Mouse (Mus musculus): Measurements from ENCODE around the gene Fam163a.
"Not testable (repeated sequence)": the region's sequence is repeated elsewhere in the genome, so short reads cannot be mapped to it uniquely, and the experiment has no call there.

Fam163a gene

GRCm38 (mm10) chr1:156204656-156205131, at the start of gene Fam163a:
Gene Fam163a, minus strand, starts transcription at chr1:156205026.
- DNase-seq (ENCODE audit: low read depth): no peak

DNA sequence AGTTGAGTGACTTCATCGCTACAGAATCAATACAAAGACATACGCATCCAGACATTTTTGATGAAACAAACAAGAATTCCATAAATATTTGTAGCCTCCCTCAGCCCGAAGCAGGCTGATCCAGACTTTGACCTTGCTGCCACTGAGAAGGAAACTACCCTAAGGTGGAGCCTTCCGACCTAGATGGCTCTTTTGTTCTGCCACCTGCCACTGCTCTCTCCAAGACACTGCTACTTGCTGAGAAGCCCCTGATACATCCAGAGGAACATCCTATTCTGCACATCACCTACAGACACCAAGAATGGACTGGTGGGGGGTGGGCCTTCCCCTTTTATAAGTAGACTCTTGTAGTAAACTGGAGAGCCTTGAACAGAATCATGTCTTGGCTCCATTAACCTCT, 46.3 kb upstream of the Fam163a start:
- DNase-seq (ENCODE audit: low read depth): not testable (repeated sequence)

DNA sequence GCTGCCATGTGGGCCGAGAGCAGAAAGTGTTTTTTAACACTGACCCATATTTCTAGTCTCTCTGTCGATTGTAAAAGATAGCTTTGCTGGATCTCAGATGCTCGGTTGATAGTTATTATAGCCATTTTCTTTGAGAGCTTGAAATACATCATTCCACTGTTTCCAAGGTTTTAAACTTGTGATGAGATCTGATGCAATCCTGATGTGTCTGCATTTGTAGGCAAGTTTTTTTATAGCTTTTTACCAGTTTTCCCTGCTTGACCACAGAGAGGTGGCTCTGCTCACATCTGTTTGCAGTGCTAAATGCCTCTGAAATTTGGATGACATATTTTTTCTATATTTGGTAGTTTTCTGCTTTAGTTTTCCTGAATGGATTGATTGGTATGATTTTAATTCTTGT, 43.1 kb upstream of the Fam163a start:
- DNase-seq (ENCODE audit: low read depth): no peak

DNA sequence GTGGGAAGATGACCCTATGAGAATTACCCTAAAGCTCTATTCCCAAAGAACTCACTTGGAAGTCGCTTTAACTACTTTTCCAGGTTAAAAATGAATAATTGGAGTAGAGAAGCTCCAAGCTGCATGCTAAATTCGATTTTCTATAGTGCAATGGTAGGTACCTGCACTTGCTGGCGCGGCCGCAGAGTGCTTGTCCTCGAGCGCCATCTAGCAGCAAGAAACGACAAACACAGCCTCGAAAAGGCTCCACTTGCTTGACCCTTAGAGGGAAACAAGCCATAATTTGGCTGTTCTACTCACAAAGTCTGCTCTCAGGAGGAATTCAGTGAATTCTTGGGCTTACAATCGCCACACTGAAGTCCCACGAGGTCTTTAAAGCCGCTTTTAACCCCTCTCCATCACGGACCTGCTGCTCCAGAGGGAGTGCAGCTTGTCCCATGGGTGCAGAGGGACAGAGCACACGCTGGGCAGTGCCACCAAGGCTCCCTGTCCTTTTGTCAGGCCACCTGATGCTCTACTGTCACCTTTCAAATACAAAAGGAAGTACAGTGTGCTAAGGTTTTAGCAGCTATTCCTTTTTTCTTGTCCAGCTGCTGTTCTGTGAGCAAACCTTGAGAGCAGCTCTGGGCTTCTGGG, 37.0 kb upstream of the Fam163a start:
- DNase-seq (ENCODE audit: low read depth): peak; percentile 76

GRCm38 (mm10) chr1:156241035-156241434, 36.2 kb upstream of the Fam163a start:
- peak; percentile 59 for DNase-seq (ENCODE audit: low read depth)

DNA sequence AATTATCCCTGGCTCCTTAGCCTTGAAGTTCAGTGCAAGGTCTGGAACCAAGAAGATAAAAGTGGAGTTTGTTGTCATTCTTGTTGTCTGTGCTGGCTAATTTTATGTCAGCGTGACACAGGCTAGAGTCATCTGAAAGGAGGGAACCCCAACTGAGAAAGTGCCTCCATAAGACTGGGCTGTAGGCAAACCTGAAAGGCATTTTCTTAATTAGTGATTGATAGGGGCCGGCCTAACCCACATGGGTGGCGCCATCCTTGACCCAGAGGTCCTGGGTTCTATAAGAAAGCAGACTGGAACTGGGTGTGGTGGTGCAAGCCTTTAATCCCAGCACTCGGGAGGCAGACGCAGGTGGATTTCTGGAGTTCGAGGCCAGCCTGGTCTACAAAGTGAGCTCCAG, 26.3 kb upstream of the Fam163a start:
- DNase-seq (ENCODE audit: low read depth): no peak

DNA sequence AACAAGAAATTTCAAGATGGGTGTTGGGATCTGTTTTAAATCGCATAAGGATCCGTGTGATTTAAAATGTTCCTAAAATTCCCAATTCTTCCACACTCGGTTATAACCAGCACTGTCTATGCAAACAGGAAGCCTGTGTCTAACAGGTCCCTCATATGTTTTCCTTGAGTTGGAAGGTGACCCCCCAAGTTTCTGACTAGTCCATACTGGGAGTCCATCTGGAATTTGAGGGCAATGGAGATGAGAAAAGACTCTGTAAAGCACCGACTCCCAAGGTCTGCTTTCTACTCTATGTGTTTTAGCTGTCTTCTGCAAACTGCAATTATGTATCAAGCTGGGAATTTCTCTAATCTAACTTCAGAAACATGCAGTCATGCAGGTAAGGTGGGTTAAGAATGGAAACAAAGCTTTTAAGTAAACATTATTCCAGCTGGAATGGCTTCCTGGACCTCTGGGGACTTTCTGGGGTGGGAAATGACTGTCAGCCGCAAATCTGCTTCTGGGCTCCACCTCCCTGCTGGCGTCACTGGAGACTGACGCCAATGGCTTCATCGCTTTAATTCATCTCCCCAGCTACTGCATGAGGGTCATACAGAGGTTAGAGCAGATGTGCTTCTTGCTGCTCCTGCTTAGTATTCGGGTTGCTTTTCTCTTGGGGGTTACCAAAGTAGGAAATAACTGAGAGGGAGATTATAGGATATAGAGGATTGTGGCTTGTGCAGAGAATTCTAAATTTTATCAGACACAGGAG, 25.7 kb upstream of the Fam163a start:
- no peak for DNase-seq (ENCODE audit: low read depth)

- DNase-seq (ENCODE audit: low read depth): peak; percentile 54
These were observed 24.6 kb upstream of the Fam163a start for GRCm38 (mm10) chr1:156229448-156229847.

GRCm38 (mm10) chr1:156228728-156229127, 23.9 kb upstream of the Fam163a start:
- DNase-seq (ENCODE audit: low read depth): no peak

GRCm38 (mm10) chr1:156226903-156227302, 22.1 kb upstream of the Fam163a start:
- no peak for DNase-seq (ENCODE audit: low read depth)

- DNase-seq (ENCODE audit: low read depth): no peak
These were observed 17.6 kb upstream of the Fam163a start for GRCm38 (mm10) chr1:156222205-156223000.

DNA sequence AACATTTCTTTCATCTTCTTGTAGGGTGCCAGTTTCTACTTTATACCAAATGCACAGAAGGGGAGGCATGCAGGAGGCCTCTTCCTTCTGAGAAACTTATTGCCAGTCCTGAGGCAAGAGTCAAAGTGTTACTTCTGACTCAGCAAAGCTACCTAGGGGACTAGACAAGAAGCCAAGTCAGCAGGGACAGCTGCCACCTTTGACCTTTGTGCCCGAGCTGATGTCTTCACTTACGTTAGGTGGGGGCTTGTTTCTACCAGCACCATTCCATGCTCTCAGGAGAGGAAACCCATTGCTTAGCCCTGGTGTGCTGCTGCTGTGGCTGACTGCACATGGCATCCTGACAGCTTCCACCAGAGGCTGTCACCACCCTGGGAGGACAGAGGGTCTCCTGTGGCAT, 16.5 kb upstream of the Fam163a start:
- no peak for DNase-seq (ENCODE audit: low read depth)

GRCm38 (mm10) chr1:156218573-156218972, 13.7 kb upstream of the Fam163a start:
- DNase-seq (ENCODE audit: low read depth): no peak

GRCm38 (mm10) chr1:156217941-156218340, 13.1 kb upstream of the Fam163a start:
- no peak for DNase-seq (ENCODE audit: low read depth)

DNA sequence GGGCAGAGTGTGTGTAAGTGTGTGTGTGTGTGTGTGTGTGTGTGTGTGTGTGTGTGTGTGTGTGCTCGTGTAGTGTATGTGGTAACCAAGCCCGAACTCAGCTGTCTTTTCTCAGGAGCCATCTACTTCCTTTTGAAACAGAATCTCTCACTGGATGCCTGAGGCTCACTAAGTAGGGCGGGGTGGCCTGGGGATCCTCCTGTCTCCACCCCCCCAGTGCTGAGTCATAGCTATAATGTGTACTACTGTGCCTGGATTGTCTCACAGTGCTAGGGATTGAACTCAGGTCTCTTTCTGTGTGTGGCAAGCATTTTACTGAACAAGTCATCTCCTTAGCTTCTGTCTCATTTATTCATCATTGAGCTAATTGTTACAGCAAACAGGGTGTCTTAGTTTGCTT, 12.6 kb upstream of the Fam163a start:
- DNase-seq (ENCODE audit: low read depth): no peak

DNA sequence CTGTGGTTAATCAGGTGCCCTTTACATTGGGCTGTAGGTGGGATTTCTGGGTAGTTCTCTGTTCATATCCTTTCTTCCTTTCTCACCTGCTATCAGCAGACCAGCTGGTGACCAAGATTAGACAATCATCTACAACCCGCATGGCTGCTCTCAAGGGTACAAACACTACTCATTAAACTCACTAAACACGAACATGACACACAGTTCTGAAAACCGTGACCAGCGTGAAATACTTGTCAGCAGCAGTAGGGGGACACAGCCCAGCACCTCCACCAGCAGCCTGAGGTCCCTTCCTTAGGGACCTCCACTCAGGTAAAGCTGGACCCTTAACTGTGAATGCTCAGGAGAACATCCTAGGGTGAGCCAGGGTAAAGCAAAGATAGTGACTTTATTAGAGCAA, 11.4 kb upstream of the Fam163a start:
- DNase-seq (ENCODE audit: low read depth): no peak

DNA sequence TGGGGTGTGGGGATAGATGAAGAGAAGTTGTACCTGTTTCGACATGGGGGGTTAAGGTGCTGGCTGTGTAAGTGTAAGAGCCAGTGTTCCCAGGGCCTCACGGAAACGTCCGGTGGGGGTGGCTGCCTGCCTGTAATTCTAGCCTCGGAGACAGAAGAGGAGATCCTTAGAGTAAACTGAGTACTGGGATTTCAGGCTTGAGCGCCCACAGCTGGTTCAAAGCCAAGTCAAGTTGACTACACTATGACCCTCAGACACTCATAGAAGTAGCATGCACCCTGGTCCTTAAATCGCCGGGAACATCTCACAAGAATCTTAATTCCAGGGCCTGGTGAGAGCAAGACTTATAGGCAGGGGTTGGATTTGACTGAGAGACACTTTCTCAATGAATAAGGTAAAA, 9.8 kb upstream of the Fam163a start:
- DNase-seq (ENCODE audit: low read depth): no peak

DNA sequence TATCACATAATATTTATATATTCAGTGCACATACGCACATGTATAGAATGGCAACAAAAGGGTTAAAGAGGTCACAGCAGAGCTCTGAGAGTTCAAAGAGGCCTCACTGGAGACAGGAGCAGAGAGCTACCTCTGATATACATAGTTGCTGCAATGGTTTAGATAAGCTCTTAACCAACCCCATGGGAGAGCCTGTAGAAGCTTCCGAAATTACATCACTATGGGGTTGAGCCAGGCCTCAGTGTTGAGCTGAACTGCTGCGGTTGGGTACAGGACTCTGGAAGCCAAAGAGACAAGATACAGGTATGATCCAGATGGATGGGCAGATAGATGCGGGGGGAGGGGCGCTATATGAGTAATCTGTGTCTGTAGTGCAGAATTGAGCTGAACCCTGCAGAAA, 8.1 kb upstream of the Fam163a start:
- no peak for DNase-seq (ENCODE audit: low read depth)

DNA sequence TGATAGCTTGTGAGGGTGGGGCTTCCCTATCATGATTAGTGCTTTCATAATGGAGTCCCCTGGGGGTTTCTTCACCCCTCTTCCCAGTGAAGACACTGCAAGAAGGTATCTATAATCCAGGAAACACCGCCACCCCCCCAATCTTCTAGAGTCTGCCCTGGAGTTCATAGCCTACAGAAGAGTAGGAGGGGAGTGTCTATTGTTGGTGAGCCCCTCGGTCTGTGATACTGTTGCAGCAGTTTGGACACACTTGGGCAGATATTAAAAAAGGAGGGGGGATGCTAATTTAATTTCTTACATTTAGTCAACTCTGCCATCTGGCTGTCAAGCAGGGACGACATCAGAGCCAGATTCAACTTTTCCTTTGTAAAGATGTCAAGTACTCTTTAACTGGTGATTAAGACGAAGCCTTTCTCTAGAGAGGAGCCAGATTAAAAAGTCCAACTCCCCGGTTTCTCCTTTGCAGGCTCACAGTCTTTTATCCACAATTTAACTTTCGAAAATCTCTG, 7.0 kb upstream of the Fam163a start:
- no peak for DNase-seq (ENCODE audit: low read depth)

GRCm38 (mm10) chr1:156205164-156205563, 338 bp upstream of the Fam163a start:
- DNase-seq (ENCODE audit: low read depth): no peak

DNA sequence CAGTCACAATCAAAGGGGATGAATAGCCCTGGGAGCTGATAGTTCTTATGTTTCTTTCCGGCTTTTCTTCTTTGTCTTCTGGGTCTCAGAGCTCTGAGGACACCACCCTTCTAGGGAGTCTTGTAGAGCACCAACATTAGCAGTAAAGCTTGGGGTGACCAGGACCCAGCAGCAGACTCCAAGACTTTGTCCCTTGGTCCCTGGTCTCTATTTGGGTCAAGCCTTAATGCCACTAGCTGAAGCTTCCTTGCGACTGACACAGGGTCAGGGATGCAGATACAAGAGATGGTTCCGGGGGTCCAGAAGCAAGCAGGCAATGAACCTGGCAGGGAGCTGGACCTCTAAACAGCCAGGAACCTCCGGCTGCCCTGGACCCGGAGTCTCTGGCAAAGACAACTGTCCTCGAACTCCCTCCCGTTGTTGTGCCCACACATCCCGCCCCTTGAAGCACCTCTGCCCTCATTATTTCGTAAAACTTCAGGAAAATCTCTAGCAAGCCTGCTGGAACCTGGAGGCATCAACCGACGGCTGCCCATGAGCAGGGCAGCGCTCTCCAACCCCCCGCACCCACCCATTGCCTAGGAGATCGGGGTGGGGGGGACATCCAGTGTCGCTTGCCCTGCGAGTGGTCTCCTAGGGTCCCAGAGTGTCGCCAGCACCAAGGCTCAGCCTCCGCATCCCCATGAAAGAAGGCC, 718 bp downstream of the Fam163a start:
- no peak for DNase-seq (ENCODE audit: low read depth)

- DNase-seq (ENCODE audit: low read depth): no peak
These were observed 2.2 kb downstream of the Fam163a start for GRCm38 (mm10) chr1:156202661-156203060.
